Mouse (Mus musculus) liver, adult 2 months (tissue): ENCODE measurements around the gene Slc7a1.

ENCODE experiments used
- CTCF ChIP-seq: fragments of 200-500 bp; IDR thresholded peaks from 2 replicates; pipeline ENCODE4 v1.5.1; 2011; ENCODE audit warnings: low read depth, low read length, control low read depth
- POLR2A ChIP-seq: fragments of 200-500 bp; IDR thresholded peaks from 2 replicates; pipeline ENCODE4 v1.6.1; 2011; ENCODE audit warnings: low read length, control low read depth; ENCODE audit not compliant: insufficient read depth; ENCODE audit errors: extremely low read depth

GRCm38 (mm10) chr5:148353429-148353828 lies 46.3 kb downstream of the Slc7a1 start:
- TF ChIP-seq POLR2A = no peak
- TF ChIP-seq CTCF = no peak
